Mouse (Mus musculus) C3H10T1/2 (cell line): ENCODE measurements around the gene Tmed9. TPM values are rescaled to one million over a fixed set of nuclear protein-coding genes. Genes with fewer than 3 reads are reported as not detected.

Source experiments
- polyA plus RNA-seq, 2 experiments: library from polyadenylated mRNA; unstranded; fragments of >200 nt; fragmentation: generic; extraction: Trizol; gene quantifications; one replicate each; pipeline ENCODE4 v1.2.1; 2012; ENCODE audit warnings: missing spikeins in 2 of 2

Tmed9 gene
- 100 to 1,000 TPM; 105 to 221 TPM for polyA plus RNA-seq

DNA sequence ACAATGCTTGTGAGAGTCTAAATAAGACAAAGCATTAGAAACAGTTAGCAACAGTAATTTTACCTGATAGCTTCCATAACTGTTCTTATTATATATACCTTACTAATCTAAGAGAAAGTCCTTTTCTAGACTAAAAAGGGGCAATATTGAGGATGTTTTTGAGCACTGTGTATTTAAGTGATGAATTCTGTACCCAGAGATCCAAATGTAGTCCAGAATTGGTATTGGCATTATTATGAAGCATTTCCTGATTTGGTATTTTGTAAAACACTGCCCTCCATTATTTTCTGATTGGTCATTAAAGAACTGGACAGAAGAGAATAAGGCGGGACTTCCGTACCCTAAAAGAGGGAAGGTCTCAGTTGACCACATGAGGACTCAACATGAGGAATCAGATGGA is at the start of gene Tmed9:
Tmed9 (plus strand) TSS at position 301 of the 400 bp plus-strand sequence.

DNA sequence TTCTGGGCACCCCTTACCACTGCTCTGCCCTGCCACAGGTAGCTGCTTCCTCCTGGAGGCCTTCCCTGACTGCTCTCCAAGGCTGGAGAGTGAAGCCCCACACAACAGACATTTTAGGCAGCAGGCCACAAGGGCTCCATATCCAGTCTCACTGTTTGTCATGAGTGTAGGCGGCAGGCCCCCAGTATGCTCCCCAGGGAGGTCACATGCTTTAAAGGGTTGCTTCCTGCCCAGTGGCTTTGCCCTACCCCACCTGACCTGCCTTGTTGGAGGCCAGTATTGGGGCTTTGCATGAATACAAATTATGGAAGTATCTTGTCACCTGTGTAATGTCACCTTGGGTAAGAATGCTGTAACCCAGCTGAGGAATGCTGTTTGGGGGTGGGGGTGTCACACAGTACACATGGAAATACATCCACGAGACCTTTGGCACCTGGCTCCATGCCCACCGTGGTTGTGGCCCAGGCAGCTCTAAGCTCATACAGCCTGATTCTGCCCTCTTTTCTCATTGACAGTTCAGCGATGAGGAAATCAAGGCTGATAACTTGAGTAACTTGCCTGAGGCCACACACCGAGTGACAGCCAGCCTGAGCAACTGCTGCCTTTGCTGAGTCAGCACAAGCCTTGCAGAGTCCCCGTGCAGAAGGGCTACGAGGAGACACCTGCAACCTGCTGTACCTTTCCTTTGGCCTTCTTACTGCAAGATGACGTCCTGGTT is 44.2 kb upstream of the Tmed9 start, which contains the start of gene Dok3:
Dok3 (minus strand) TSS at position 99 of the 718 bp plus-strand sequence.

DNA sequence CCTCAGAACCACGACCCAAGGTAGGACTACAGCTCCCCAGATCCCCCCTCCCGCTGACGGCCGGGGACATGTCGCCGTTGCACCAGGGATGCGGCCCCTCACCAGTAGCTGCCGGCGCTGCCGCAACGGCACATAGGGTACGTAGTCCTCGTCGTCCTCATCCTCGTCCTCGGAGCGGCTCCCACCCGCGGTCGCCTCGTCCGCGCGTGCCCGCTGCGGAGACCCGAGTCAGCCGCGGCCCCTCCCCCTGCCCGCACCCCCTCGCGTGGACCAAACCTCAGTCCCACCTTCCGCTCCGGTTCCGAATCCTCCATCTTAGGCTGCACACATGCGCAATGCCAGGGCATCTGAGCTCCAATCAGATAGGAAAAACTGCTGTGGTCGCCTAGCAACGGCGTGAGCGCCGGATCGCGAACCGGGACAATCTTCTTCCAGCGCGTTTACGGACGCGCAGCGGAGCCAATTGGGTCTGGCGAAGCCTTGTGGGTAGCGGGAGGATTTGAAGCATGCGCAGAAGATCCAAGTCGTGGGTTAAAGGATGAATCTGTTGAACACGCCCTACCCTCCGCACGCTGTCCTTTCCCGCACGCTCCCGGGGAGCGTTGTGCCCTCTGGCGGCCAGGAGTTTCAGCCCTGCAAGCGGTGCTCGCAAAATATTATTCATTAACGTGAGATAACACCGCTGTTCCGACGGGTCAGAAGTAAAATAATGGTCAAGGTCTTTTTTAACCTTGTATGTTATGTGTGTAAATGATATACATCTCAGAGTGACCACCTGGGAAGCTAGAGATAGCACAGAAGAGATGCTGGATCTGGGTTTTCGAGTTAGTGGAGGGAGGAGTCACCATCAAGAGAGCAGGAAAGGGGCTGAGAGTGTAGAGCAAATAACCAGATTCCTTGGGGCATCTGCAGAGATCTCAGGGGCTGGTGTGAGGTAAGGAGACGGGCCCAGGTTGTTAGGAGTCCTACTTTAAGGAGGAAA is 37.0 kb upstream of the Tmed9 start, which contains the start of gene Ddx41:
Ddx41 (minus strand) TSS at position 465 of the 982 bp plus-strand sequence.

DNA sequence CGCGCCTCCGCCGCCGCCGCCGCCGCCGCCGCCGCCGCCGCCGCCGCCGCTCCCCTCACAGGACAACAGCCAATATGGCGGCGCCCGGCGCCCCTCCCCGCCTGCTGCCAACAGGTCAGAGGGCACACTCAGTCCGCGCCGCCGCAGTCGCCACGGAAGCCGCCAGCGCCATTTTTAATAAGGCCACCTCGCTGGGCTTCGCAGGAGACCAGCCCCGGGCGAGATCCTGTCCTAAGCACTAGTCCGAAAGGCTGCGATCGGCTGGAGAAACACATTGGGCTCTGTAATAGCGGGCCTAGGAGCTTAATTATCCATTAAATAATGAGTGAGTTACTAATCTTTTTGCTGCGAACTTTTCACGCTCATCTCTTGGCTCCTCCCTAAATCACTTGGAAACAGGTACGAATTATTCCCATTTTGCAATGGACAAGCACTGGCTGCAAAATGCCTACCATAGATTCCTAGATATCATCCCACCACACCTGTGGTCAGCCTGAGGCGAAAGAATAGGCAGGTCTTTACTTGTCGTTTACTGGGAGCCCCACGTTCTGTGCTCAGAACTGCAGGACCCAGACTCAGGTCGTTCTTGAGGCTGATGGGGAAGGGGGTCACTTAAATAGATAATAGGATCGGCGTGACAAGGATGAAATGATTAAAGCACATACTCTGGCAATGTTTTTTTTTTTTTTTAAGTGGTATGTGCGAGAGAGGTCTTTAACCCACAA is 2.3 kb upstream of the Tmed9 start, which contains the start of gene Fam193b:
Fam193b (minus strand) TSS at position 94 of the 725 bp plus-strand sequence.

DNA sequence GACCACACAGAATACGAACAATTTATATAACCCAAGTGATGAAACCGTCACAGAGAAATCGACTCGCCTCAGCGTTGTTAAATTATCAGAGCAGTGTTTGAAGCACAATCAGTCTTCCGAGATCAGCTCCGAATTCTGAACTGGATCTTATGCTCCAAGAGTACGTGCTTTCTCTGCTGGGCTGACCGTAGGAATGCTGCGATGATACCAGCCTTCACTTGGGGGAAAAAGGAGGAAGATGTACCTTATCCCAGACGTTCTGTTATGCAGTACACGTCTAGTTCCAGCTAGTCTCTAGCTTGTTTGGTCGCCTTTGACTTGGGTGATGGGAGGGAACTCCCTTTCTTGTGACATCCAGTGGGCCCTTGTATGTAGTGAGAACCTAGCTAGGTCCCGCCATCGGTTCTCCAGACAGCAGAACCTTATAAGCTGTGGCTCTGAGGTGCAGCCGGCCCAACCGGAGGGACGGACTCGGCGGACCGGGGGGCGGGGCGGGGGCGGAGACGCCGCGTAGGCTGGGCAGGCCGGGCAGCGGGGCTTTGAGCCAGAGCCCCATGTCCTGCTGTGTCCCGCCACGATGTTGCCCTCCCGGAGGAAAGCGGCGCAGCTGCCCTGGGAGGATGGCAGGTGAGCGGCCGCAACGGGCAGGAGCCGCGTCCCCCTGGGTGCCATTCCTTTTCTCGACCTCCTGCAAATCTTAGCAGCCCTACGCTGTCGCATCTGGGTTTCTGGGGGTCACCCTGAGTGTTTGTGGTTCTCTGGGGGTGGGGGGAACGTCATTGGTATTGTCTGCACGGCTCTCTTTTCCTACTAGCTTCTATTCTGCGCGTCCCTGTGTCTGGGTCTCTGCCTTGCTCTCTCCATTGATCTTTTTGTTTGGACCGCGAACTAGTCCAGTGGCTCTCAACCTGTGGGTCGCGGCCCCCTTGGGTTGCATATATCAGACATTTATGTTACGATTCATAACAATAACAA is 26.3 kb downstream of the Tmed9 start, which contains the start of gene B4galt7:
B4galt7 (plus strand) TSS at position 331 of the 975 bp plus-strand sequence.

DNA sequence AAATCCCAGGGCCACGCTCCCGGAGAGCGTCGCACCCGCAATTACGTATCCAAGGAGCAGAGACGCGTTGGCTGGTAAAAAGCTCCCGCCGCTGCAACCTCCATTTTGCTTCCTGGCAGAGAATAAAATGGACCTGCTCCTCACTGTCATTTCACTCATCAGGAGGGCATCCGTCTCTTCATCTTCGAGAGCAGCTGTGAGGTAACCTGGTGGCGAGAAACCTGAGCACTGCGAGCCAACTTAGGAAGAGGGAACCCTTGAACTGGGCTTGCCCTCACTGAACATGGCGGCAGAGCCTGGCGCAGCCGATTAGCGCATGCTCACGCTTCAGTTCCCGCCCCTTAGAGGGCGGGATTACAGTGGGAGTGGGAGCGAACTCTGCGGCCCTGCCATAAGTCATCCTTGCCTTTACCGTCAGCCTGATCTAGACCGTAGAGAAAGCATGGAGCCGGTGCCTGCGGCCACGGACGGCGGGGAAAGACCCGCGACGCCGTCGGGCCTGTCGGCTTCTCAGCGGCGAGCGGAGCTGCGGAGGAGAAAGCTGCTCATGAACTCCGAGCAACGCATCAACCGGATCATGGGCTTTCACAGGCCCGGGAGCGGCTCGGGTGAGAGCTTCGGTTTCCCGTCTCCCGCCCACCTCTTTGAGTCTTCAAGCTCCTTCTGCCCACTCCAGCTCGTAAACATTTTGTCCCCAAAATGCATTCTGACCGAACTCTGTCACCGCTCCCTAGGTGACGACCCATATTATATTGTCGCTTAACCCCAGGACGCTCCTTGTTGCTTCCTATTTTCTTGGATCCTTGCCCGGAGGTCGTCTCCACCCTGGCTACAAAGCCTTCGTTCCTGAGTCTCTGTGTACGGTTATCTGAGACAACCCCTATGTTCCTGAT is 49.4 kb downstream of the Tmed9 start, which contains the start of gene Caml:
Caml (plus strand) TSS at position 357 of the 893 bp plus-strand sequence.

DNA sequence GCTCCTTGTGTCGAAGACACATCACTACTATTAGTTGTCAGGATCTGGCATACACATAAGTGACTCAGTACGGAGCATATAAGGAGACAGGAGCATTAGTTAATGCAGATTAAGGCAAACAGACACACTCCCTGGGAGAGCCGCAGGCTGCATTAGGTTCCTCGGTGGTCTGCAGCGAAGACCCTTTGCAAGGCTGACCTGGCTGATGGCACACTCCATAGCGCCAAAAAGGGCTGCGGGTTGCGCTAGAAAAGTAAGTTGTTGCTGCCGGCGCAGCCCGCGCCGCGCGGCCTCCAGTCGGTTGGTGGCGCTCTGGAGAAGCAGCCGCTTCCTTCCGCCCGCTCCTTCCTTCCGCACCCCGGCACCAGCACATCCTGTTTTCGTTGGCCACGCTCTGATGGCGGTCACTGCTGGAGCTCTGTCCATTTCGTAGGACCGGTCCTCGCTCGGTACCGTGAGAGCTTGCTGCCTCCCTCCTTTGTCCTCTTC is 61.2 kb downstream of the Tmed9 start, which contains the start of gene Ddx46:
Ddx46 (plus strand) TSS at position 389 of the 489 bp plus-strand sequence.

Other genes starting within 250 kb of the Tmed9 start
- gene Mxd3, start 243.9 kb upstream of the Tmed9 start, polyA plus RNA-seq: 10 to 100 TPM; 56.2 to 85.5 TPM
- gene Lman2, start 210.9 kb upstream of the Tmed9 start, polyA plus RNA-seq: 100 to 1,000 TPM in 1 of 2 experiments, 10 to 100 TPM in 1; 98.4 to 103 TPM
- under 1 TPM in 1 of 2 experiments, not detected in 1; 0.07 TPM for gene Rgs14, start 204.0 kb upstream of the Tmed9 start, polyA plus RNA-seq
- gene Slc34a1, start 175.5 kb upstream of the Tmed9 start, polyA plus RNA-seq: not detected
- not detected for gene Pfn3, start 158.5 kb upstream of the Tmed9 start, polyA plus RNA-seq
- gene F12, start 146.9 kb upstream of the Tmed9 start, polyA plus RNA-seq: not detected
- 10 to 100 TPM; 43.0 to 50.7 TPM for gene Grk6, start 128.7 kb upstream of the Tmed9 start, polyA plus RNA-seq
- gene Prr7, start 109.5 kb upstream of the Tmed9 start, polyA plus RNA-seq: 1 to 10 TPM; 2.8 to 4.0 TPM
- gene Dbn1, start 85.6 kb upstream of the Tmed9 start, polyA plus RNA-seq: 10 to 100 TPM in 1 of 2 experiments, 1 to 10 TPM in 1; 2.5 to 20.5 TPM
- gene Pdlim7, start 60.1 kb upstream of the Tmed9 start, polyA plus RNA-seq: 100 to 1,000 TPM in 1 of 2 experiments, 10 to 100 TPM in 1; 68.4 to 106 TPM
- 1 to 10 TPM in 1 of 2 experiments, under 1 TPM in 1; 0.34 to 1.7 TPM for gene Dok3, start 44.4 kb upstream of the Tmed9 start, polyA plus RNA-seq
- gene Ddx41, start 37.1 kb upstream of the Tmed9 start, polyA plus RNA-seq: 10 to 100 TPM; 49.9 to 50.1 TPM
- 10 to 100 TPM in 1 of 2 experiments, 1 to 10 TPM in 1; 9.0 to 47.1 TPM for gene Fam193b, start 2.6 kb upstream of the Tmed9 start, polyA plus RNA-seq
- gene B4galt7, start 26.2 kb downstream of the Tmed9 start, polyA plus RNA-seq: 10 to 100 TPM in 1 of 2 experiments, 1 to 10 TPM in 1; 4.8 to 13.1 TPM
- 10 to 100 TPM; 14.1 to 40.8 TPM for gene Caml, start 49.3 kb downstream of the Tmed9 start, polyA plus RNA-seq
- gene Ddx46, start 61.3 kb downstream of the Tmed9 start, polyA plus RNA-seq: 1 to 10 TPM; 1.7 to 8.0 TPM
- gene B230219D22Rik, start 119.4 kb downstream of the Tmed9 start, polyA plus RNA-seq: 1 to 10 TPM in 1 of 2 experiments, under 1 TPM in 1; 0.85 to 9.6 TPM
- gene Txndc15, start 140.9 kb downstream of the Tmed9 start, polyA plus RNA-seq: 10 to 100 TPM in 1 of 2 experiments, 1 to 10 TPM in 1; 5.5 to 59.7 TPM
- 10 to 100 TPM; 42.3 to 96.6 TPM for gene Pcbd2, start 153.6 kb downstream of the Tmed9 start, polyA plus RNA-seq
- gene Catsper3, start 210.8 kb downstream of the Tmed9 start, polyA plus RNA-seq: under 1 TPM; 0.05 to 0.16 TPM